Mouse (Mus musculus): ENCODE measurements around the gene Styxl1. TPM values are rescaled to one million over a fixed set of nuclear protein-coding genes. Genes with fewer than 3 reads are reported as not detected.

Styxl1 gene
- polyA plus RNA-seq (2012; rRNA removed) (0.08 and 0.10 TPM in 2 replicates), polyA plus RNA-seq (2014; fragmentation: Nextera tagmentation; extraction: Ambion mirVana) (0.15 TPM in 1 of 2 replicates, not detected in the other)

DNA sequence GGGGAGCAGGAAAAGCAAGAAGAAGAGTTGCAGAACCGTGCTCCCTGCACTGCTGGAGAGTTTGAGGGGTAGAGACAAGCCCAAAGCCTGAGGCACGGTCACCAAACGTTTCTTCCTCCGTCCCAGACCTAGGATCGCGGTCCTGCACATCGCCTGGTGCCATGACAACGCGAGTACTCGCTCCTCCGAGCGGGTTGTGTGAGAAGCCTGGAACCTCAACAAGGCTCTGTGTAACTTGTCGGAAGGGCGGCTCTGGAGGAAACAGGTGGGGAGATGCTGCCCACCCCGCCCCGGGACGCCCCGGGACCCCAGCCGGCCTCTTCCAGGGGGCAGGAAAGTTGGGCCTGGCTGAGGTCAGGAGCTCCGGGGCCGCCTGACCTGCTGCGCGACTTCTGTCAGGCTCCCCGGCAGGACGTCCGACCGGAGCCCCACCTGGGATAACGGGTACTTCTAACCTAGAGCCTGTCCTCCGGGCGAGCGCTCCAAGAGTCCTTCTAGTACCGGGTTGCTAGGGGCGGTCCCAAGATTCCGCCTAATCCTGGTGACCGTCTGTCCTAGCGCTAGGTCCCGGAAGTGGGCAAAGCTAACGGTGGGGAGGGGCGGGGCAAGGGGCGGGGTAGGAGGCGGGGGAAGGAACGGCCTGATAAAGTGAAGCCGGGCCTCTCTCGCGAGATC is at the start of gene Styxl1:
Styxl1 (minus strand) TSS at position 590 of the 675 bp plus-strand sequence.
- Histone ChIP-seq H3K36me3 (ENCODE audit: control insufficient read depth, insufficient read depth, low read length) (peaks cover 12% of the 10 kb centered on the region), H3K9ac (ENCODE audit: low read depth, low read length, severe bottlenecking) (peak within 1 kb of the TSS; percentile 93), H3K4me1 (ENCODE audit: control insufficient read depth, insufficient read depth, low read length) (peaks cover 17% of the 10 kb centered on the region), H3K4me2 (replicated peaks; ENCODE audit: low read depth, low read length, severe bottlenecking) (peak within 1 kb of the TSS; percentile 85), H3K27ac (replicated peaks; ENCODE audit: low read depth, low read length) (peak within 1 kb of the TSS; percentile 84), H3K4me3 (replicated peaks; ENCODE audit: low read length) (peak within 1 kb of the TSS; percentile 76), H3K27me3 (ENCODE audit: control insufficient read depth, insufficient read depth, low read length) (no peaks in the 10 kb centered on the region), H3K9me3 (ENCODE audit: control insufficient read depth, low read length) (no peaks in the 10 kb centered on the region)
- whole genome bisulfite sequencing, result under 1% methylated on average over 34 of the region's 45 CpGs
- DNase-seq (ENCODE audit: low spot score) (peak; percentile 42), ATAC-seq (ENCODE audit: low FRiP score, low read depth) (peak; percentile 10)
- peak; percentile 55; the same call in 1 of the 2 replicates for TF ChIP-seq POLR2A (IDR thresholded peaks at IDR 0.05; ENCODE audit: borderline replicate concordance, extremely low read depth, insufficient read depth, insufficient read length)

- whole genome bisulfite sequencing, result 41% methylated on average over 6 of the region's 6 CpGs
- DNase-seq (ENCODE audit: low spot score), result no peak
- 0 out of 2 replicates have a peak, but pooled peaks cover 3% of the 10 kb centered on the region for H3K4me1 ChIP-seq (ENCODE audit: control insufficient read depth, insufficient read depth, low read length)
- H3K9me3 ChIP-seq (ENCODE audit: control insufficient read depth, low read length), result no peaks in the 10 kb centered on the region
- TF ChIP-seq POLR2A (IDR thresholded peaks at IDR 0.05; ENCODE audit: borderline replicate concordance, extremely low read depth, insufficient read depth, insufficient read length), result no peak
- no peak overlapping the region for H3K4me2 ChIP-seq (replicated peaks; ENCODE audit: low read depth, low read length, severe bottlenecking)
- ATAC-seq (ENCODE audit: low FRiP score, low read depth), result no peak
- H3K27ac ChIP-seq (replicated peaks; ENCODE audit: low read depth, low read length), result no peak overlapping the region
- no peaks in the 10 kb centered on the region for H3K36me3 ChIP-seq (ENCODE audit: control insufficient read depth, insufficient read depth, low read length)
- no peak overlapping the region for H3K9ac ChIP-seq (ENCODE audit: low read depth, low read length, severe bottlenecking)
- no peaks in the 10 kb centered on the region for H3K27me3 ChIP-seq (ENCODE audit: control insufficient read depth, insufficient read depth, low read length)
- no peak overlapping the region for H3K4me3 ChIP-seq (replicated peaks; ENCODE audit: low read length)
Observed at GRCm38 (mm10) chr5:135826225-135826624, 48.0 kb upstream of the Styxl1 start.

GRCm38 (mm10) chr5:135824517-135824916 is 46.3 kb upstream of the Styxl1 start:
- H3K36me3 ChIP-seq (ENCODE audit: control insufficient read depth, insufficient read depth, low read length), result no peaks in the 10 kb centered on the region
- no peak overlapping the region for H3K4me3 ChIP-seq (replicated peaks; ENCODE audit: low read length)
- TF ChIP-seq POLR2A (IDR thresholded peaks at IDR 0.05; ENCODE audit: borderline replicate concordance, extremely low read depth, insufficient read depth, insufficient read length), result no peak
- H3K4me1 ChIP-seq (ENCODE audit: control insufficient read depth, insufficient read depth, low read length), result 0 out of 2 replicates have a peak, but pooled peaks cover 3% of the 10 kb centered on the region
- H3K27ac ChIP-seq (replicated peaks; ENCODE audit: low read depth, low read length), result no peak overlapping the region
- H3K9me3 ChIP-seq (ENCODE audit: control insufficient read depth, low read length), result no peaks in the 10 kb centered on the region
- 38% methylated on average over 3 of the region's 3 CpGs for whole genome bisulfite sequencing
- no peak for ATAC-seq (ENCODE audit: low FRiP score, low read depth)
- DNase-seq (ENCODE audit: low spot score), result no peak
- H3K9ac ChIP-seq (ENCODE audit: low read depth, low read length, severe bottlenecking), result no peak overlapping the region
- no peaks in the 10 kb centered on the region for H3K27me3 ChIP-seq (ENCODE audit: control insufficient read depth, insufficient read depth, low read length)
- no peak overlapping the region for H3K4me2 ChIP-seq (replicated peaks; ENCODE audit: low read depth, low read length, severe bottlenecking)

GRCm38 (mm10) chr5:135822316-135822944 is 44.2 kb upstream of the Styxl1 start:
- no peak for DNase-seq (ENCODE audit: low spot score)
- WGBS, result 15% methylated on average over 7 of the region's 7 CpGs

DNA sequence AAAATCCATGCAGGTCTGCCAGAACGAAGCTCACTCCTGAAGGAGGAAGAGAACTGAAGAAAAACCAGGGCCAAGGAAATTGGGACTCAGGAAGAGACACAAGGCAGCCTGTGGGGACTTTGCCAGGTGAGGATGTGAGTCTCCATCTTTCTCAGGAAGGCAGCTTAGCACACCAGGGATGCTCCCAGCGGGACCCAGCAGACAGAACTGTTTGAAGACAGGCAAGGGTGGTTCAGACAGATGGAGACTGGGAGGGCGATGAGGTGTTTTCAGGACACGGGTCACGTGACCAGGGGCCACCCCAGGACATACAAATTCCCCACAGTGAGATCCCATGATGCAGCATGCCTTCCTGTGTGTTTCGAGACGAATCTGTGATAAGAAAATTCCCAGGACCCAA is 40.3 kb upstream of the Styxl1 start:
- no peak for DNase-seq (ENCODE audit: low spot score)
- 49% methylated on average over 7 of the region's 7 CpGs for WGBS

More at GRCm38 (mm10) chr5:135822316-135822944, 44.2 kb upstream of the Styxl1 start:
- ATAC-seq (ENCODE audit: low FRiP score, low read depth), result no peak
- Histone ChIP-seq H3K9ac (ENCODE audit: low read depth, low read length, severe bottlenecking) (no peak overlapping the region), H3K4me2 (replicated peaks; ENCODE audit: low read depth, low read length, severe bottlenecking) (no peak overlapping the region), H3K27me3 (ENCODE audit: control insufficient read depth, insufficient read depth, low read length) (no peaks in the 10 kb centered on the region), H3K9me3 (ENCODE audit: control insufficient read depth, low read length) (no peaks in the 10 kb centered on the region), H3K4me1 (ENCODE audit: control insufficient read depth, insufficient read depth, low read length) (0 out of 2 replicates have a peak, but pooled peaks cover 3% of the 10 kb centered on the region), H3K27ac (replicated peaks; ENCODE audit: low read depth, low read length) (no peak overlapping the region), H3K36me3 (ENCODE audit: control insufficient read depth, insufficient read depth, low read length) (no peaks in the 10 kb centered on the region), H3K4me3 (replicated peaks; ENCODE audit: low read length) (no peak overlapping the region)
- no peak for TF ChIP-seq POLR2A (IDR thresholded peaks at IDR 0.05; ENCODE audit: borderline replicate concordance, extremely low read depth, insufficient read depth, insufficient read length)

More for the DNA sequence above, 40.3 kb upstream of the Styxl1 start:
- H3K9me3 ChIP-seq (ENCODE audit: control insufficient read depth, low read length), result no peaks in the 10 kb centered on the region
- H3K27me3 ChIP-seq (ENCODE audit: control insufficient read depth, insufficient read depth, low read length), result no peaks in the 10 kb centered on the region
- H3K9ac ChIP-seq (ENCODE audit: low read depth, low read length, severe bottlenecking), result no peak overlapping the region
- no peaks in the 10 kb centered on the region for H3K36me3 ChIP-seq (ENCODE audit: control insufficient read depth, insufficient read depth, low read length)
- H3K4me2 ChIP-seq (replicated peaks; ENCODE audit: low read depth, low read length, severe bottlenecking), result no peak overlapping the region
- ATAC-seq (ENCODE audit: low FRiP score, low read depth), result no peak
- no peak for TF ChIP-seq POLR2A (IDR thresholded peaks at IDR 0.05; ENCODE audit: borderline replicate concordance, extremely low read depth, insufficient read depth, insufficient read length)
- H3K4me3 ChIP-seq (replicated peaks; ENCODE audit: low read length), result no peak overlapping the region
- H3K4me1 ChIP-seq (ENCODE audit: control insufficient read depth, insufficient read depth, low read length), result no peaks in the 10 kb centered on the region
- no peak overlapping the region for H3K27ac ChIP-seq (replicated peaks; ENCODE audit: low read depth, low read length)
